Mouse (Mus musculus) hindbrain, postnatal 0 days (tissue): ENCODE measurements around the gene Sidt1. TPM values are rescaled to one million over a fixed set of nuclear protein-coding genes. Genes with fewer than 3 reads are reported as not detected.
A peak's percentile ranks its signal among the peaks of the same experiment; 100 is the strongest.

ENCODE experiments used
- ATAC-seq: fragments of 200-750 bp; cut with Nextera tagmentation; 2 replicates; pipeline ENCODE4 v1.8.0; 2017; ENCODE audit warnings: mild to moderate bottlenecking, moderate TSS enrichment, moderate library complexity
- DNase-seq: peaks from one replicate; pipeline ENCODE4 v3.0.0-alpha.2; 2015; ENCODE audit warnings: low spot score
- H3K27ac ChIP-seq: fragments of 300-500 bp; sonication (generic); 2 replicates; pipeline ENCODE4 v1.5.1; 2014; ENCODE audit warnings: mild to moderate bottlenecking
- H3K27me3 ChIP-seq: fragments of 300-500 bp; sonication (generic); 2 replicates; pipeline ENCODE4 v1.6.1; 2014; ENCODE audit warnings: low read length, mixed read lengths; ENCODE audit not compliant: insufficient read depth
- H3K36me3 ChIP-seq: fragments of 300-500 bp; sonication (generic); 2 replicates; pipeline ENCODE4 v1.6.1; 2014; ENCODE audit warnings: low read length, mixed read lengths; ENCODE audit not compliant: insufficient read depth
- H3K4me1 ChIP-seq: fragments of 300-500 bp; sonication (generic); 2 replicates; pipeline ENCODE4 v1.6.1; 2014; ENCODE audit warnings: antibody characterized with exemption, low read length, mixed read lengths; ENCODE audit not compliant: insufficient read depth
- H3K4me2 ChIP-seq: fragments of 300-500 bp; sonication (generic); 2 replicates; pipeline ENCODE4 v1.6.1; 2014; ENCODE audit warnings: low read depth, mild to moderate bottlenecking, low read length, moderate library complexity, mixed read lengths
- H3K4me3 ChIP-seq: fragments of 300-500 bp; sonication (generic); 2 replicates; pipeline ENCODE4 v1.5.1; 2014; ENCODE audit warnings: low read length
- H3K9ac ChIP-seq: fragments of 300-500 bp; sonication (generic); replicated peaks from 2 replicates; pipeline ENCODE4 v1.6.1; 2014; ENCODE audit warnings: mild to moderate bottlenecking, low read length, moderate library complexity, mixed read lengths
- H3K9me3 ChIP-seq: fragments of 300-500 bp; sonication (generic); 2 replicates; pipeline ENCODE4 v1.6.1; 2016; ENCODE audit warnings: low read length, mixed read lengths
- CTCF ChIP-seq: IDR thresholded peaks from 2 replicates; pipeline ENCODE4 v1.5.1; 2016; ENCODE audit warnings: antibody characterized with exemption, control low read depth, low read depth
- WGBS: fragments of 180-500 bp; shearing (Covaris S2); extraction: QIAGEN DNeasy Blood & Tissue Kit; methylation state at CpG from one replicate; pipeline ENCODE4 v1.1.7; 2014; 5-methylcytosine and 5-hydroxymethylcytosine counted together
- polyA plus RNA-seq: library from polyadenylated mRNA; unstranded; fragments of >200 nt; fragmentation: Nextera tagmentation; extraction: Ambion mirVana; gene quantifications from 2 replicates; pipeline ENCODE4 v1.2.1, GENCODE M21; 2015
- total RNA-seq: library from RNA; depleted of rRNA; stranded (reverse); fragments of >200 nt; gene quantifications from 2 replicates; pipeline ENCODE4 v1.2.3, GENCODE M21; 2014

Gene Sidt1
- total and polyA plus RNA-seq, 2 experiments from 2014 or later = 21.8 to 44.3 TPM

- Histone ChIP-seq H3K9me3 (no peaks in the 10 kb centered on the region), H3K4me3 (no peak overlapping the region), H3K36me3 (no peaks in the 10 kb centered on the region; the same call in 1 of the 2 replicates), H3K4me1 (no peaks in the 10 kb centered on the region), H3K27me3 (no peaks in the 10 kb centered on the region), H3K4me2 (no peak overlapping the region), H3K9ac (no peak overlapping the region), H3K27ac (peak overlapping the region; percentile 54; the same call in 1 of the 2 replicates)
- 52% methylated on average over 7 of the region's 7 CpGs for WGBS
- DNase-seq (peak; percentile 80), ATAC-seq (peak; percentile 82)
- no peak for TF ChIP-seq CTCF
Observed at GRCm38 (mm10) chr16:44254698-44255097, 78.3 kb downstream of the Sidt1 start.

DNA sequence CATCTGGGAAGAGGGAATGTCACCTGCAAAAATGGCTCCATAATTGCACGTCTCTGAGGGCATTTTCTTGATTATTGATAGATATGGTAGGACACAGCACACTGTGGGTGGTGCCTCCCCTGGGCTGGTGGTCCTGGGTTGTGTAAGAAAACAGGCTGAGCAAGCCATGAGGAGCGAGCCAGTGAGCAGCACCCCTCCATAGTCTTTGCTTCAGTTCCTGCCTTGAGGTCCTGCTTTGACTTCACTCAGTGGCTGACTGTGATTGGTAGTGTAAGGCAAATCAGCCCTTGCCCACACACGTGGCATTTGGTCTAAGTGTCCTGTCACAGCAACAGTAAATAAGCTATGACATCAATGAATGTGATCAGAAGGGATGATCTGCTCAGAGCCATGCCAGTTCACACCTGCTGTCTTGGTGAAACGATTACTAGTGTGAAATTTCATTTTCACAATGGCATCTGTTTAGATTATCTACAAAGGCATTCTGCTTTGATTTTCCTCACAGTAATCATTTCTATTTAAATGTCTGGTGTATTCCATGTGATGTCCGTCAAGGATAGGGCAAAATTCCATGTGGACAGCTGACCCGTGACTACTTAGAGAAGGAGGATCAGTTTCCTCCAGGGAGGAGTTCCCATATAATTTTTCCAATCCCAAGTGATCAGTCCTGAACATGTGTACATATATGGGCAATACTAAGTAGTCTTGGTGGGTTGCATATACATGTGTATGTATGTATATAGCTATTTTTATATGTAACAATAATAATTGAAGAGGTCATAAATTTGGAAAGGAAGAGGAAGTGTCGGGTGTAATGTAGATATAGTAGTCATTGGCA, 79.0 kb downstream of the Sidt1 start:
- 66% methylated on average over 7 of the region's 7 CpGs for WGBS
- H3K4me1 ChIP-seq = no peaks in the 10 kb centered on the region
- no peaks in the 10 kb centered on the region; the same call in 1 of the 2 replicates for H3K36me3 ChIP-seq
- ATAC-seq (0 out of 2 replicates have a peak, but pooled peaks have one; percentile 35), DNase-seq (peak; percentile 21)
- no peak overlapping the region for H3K9ac ChIP-seq
- H3K4me2 ChIP-seq = no peak overlapping the region
- H3K9me3 ChIP-seq = no peaks in the 10 kb centered on the region
- no peaks in the 10 kb centered on the region for H3K27me3 ChIP-seq
- 0 out of 2 replicates have a peak overlapping the region, but pooled peaks have one; percentile 20 for H3K27ac ChIP-seq
- no peak overlapping the region for H3K4me3 ChIP-seq
- no peak for TF ChIP-seq CTCF

GRCm38 (mm10) chr16:44252735-44253134, 80.3 kb downstream of the Sidt1 start:
- Histone ChIP-seq H3K27me3 (no peaks in the 10 kb centered on the region), H3K9me3 (no peaks in the 10 kb centered on the region), H3K27ac (no peak overlapping the region), H3K36me3 (no peaks in the 10 kb centered on the region; the same call in 1 of the 2 replicates), H3K4me2 (no peak overlapping the region), H3K4me3 (no peak overlapping the region), H3K9ac (no peak overlapping the region), H3K4me1 (no peaks in the 10 kb centered on the region)
- ATAC-seq (no peak), DNase-seq (no peak)
- TF ChIP-seq CTCF = no peak
- 92% methylated on average over 3 of the region's 3 CpGs for WGBS

GRCm38 (mm10) chr16:44249985-44250384, 83.0 kb downstream of the Sidt1 start:
- H3K27me3 ChIP-seq = no peaks in the 10 kb centered on the region
- DNase-seq = no peak
- no peaks in the 10 kb centered on the region for H3K4me1 ChIP-seq
- TF ChIP-seq CTCF = no peak
- WGBS = 94% methylated on average over 10 of the region's 10 CpGs
- no peak overlapping the region for H3K4me2 ChIP-seq
- no peak overlapping the region for H3K4me3 ChIP-seq
- no peak overlapping the region for H3K27ac ChIP-seq
- no peak overlapping the region for H3K9ac ChIP-seq
- no peak for ATAC-seq
- H3K9me3 ChIP-seq = no peaks in the 10 kb centered on the region
- H3K36me3 ChIP-seq = no peaks in the 10 kb centered on the region; the same call in 1 of the 2 replicates

GRCm38 (mm10) chr16:44243323-44243722, 89.7 kb downstream of the Sidt1 start:
- no peak for TF ChIP-seq CTCF
- H3K27me3 ChIP-seq = no peaks in the 10 kb centered on the region
- DNase-seq = no peak
- WGBS = 71% methylated on average over 7 of the region's 7 CpGs
- no peak overlapping the region for H3K4me3 ChIP-seq
- no peaks in the 10 kb centered on the region for H3K36me3 ChIP-seq
- no peak overlapping the region for H3K27ac ChIP-seq
- H3K4me2 ChIP-seq = no peak overlapping the region
- no peak for ATAC-seq
- no peaks in the 10 kb centered on the region for H3K4me1 ChIP-seq
- H3K9me3 ChIP-seq = no peaks in the 10 kb centered on the region
- H3K9ac ChIP-seq = no peak overlapping the region

- H3K9me3 ChIP-seq = no peaks in the 10 kb centered on the region
- H3K36me3 ChIP-seq = no peaks in the 10 kb centered on the region
- ATAC-seq (peak; percentile 65), DNase-seq (peak; percentile 81)
- no peak overlapping the region for H3K4me2 ChIP-seq
- H3K27me3 ChIP-seq = no peaks in the 10 kb centered on the region
- no peak overlapping the region for H3K4me3 ChIP-seq
- peak; percentile 91 for TF ChIP-seq CTCF
- 0% methylated on average over 1 of the region's 1 CpGs for WGBS
- no peak overlapping the region for H3K9ac ChIP-seq
- no peak overlapping the region for H3K27ac ChIP-seq
- H3K4me1 ChIP-seq = no peaks in the 10 kb centered on the region
Observed at GRCm38 (mm10) chr16:44242633-44243032, 90.4 kb downstream of the Sidt1 start.

GRCm38 (mm10) chr16:44240406-44240805, 92.6 kb downstream of the Sidt1 start:
- WGBS = 71% methylated on average over 8 of the region's 8 CpGs
- no peak overlapping the region for H3K9ac ChIP-seq
- no peaks in the 10 kb centered on the region for H3K4me1 ChIP-seq
- no peak overlapping the region for H3K27ac ChIP-seq
- H3K27me3 ChIP-seq = no peaks in the 10 kb centered on the region
- H3K4me2 ChIP-seq = no peak overlapping the region
- no peak for TF ChIP-seq CTCF
- ATAC-seq = no peak
- H3K9me3 ChIP-seq = no peaks in the 10 kb centered on the region
- no peak overlapping the region for H3K4me3 ChIP-seq
- no peak for DNase-seq
- H3K36me3 ChIP-seq = no peaks in the 10 kb centered on the region
